Mouse (Mus musculus): Measurements from ENCODE around the gene Hoxa13.

The Hoxa13 gene

GRCm38 (mm10) chr6:52237346-52238154 lies 23.1 kb downstream of the Hoxa13 start:
- DNase-seq (ENCODE audit: low spot score in 2 of 2) = peak in 1 of 2 experiments; percentile 56

- DNase-seq (ENCODE audit: low spot score in 2 of 2) = peak in 1 of 2 experiments; percentile 38
These were observed 23.9 kb downstream of the Hoxa13 start for GRCm38 (mm10) chr6:52236806-52237205.

- no peak for DNase-seq (ENCODE audit: low spot score in 2 of 2)
These were observed 24.8 kb downstream of the Hoxa13 start for GRCm38 (mm10) chr6:52235866-52236265.

GRCm38 (mm10) chr6:52235267-52235666 lies 25.4 kb downstream of the Hoxa13 start:
- DNase-seq (ENCODE audit: low spot score in 2 of 2) = no peak

GRCm38 (mm10) chr6:52234428-52235140 lies 26.1 kb downstream of the Hoxa13 start:
- DNase-seq (ENCODE audit: low spot score in 2 of 2) = peak in 1 of 2 experiments; percentile 78

- peak; percentile 79 to 88 for DNase-seq (ENCODE audit: low spot score in 2 of 2)
These were observed 26.9 kb downstream of the Hoxa13 start for GRCm38 (mm10) chr6:52233546-52234427.

GRCm38 (mm10) chr6:52232984-52233545 lies 27.6 kb downstream of the Hoxa13 start:
- DNase-seq (ENCODE audit: low spot score in 2 of 2) = peak in 1 of 2 experiments; percentile 58

- DNase-seq (ENCODE audit: low spot score in 2 of 2) = peak in 1 of 2 experiments; percentile 61
These were observed 28.1 kb downstream of the Hoxa13 start for GRCm38 (mm10) chr6:52232568-52232965.

GRCm38 (mm10) chr6:52231885-52232567 lies 28.7 kb downstream of the Hoxa13 start:
- DNase-seq (ENCODE audit: low spot score in 2 of 2) = peak in 1 of 2 experiments; percentile 58

- DNase-seq (ENCODE audit: low spot score in 2 of 2) = no peak
These were observed 30.0 kb downstream of the Hoxa13 start, which contains the start of gene Hoxa9 for GRCm38 (mm10) chr6:52230516-52231165. TSS of gene Hoxa9 (minus strand) at chr6:52231089.

GRCm38 (mm10) chr6:52229558-52230416 lies 30.9 kb downstream of the Hoxa13 start:
- no peak for DNase-seq (ENCODE audit: low spot score in 2 of 2)

- no peak for DNase-seq (ENCODE audit: low spot score in 2 of 2)
These were observed 31.9 kb downstream of the Hoxa13 start for GRCm38 (mm10) chr6:52228475-52229465.

- no peak for DNase-seq (ENCODE audit: low spot score in 2 of 2)
These were observed 33.0 kb downstream of the Hoxa13 start for GRCm38 (mm10) chr6:52227470-52228222.

- no peak for DNase-seq (ENCODE audit: low spot score in 2 of 2)
These were observed 34.0 kb downstream of the Hoxa13 start for GRCm38 (mm10) chr6:52226569-52227257.

- peak; percentile 81 to 89 for DNase-seq (ENCODE audit: low spot score in 2 of 2)
These were observed 34.8 kb downstream of the Hoxa13 start for GRCm38 (mm10) chr6:52225612-52226568.
